Mouse (Mus musculus) olfactory bulb, adult 2 months (tissue): ENCODE data around the gene Cfi.

Source experiments
- CTCF ChIP-seq: fragments of 200-500 bp; IDR thresholded peaks from 2 replicates; pipeline ENCODE4 v1.5.1; 2012; ENCODE audit warnings: low read depth, mild to moderate bottlenecking, low read length, moderate library complexity; ENCODE audit not compliant: insufficient read depth
- POLR2A ChIP-seq: fragments of 200-500 bp; IDR thresholded peaks from 2 replicates; pipeline ENCODE4 v1.6.1; 2012; ENCODE audit warnings: mild to moderate bottlenecking, low read depth, low read length, moderate library complexity; ENCODE audit not compliant: insufficient read depth

- TF ChIP-seq CTCF (no peak), POLR2A (no peak)
Measured at GRCm38 (mm10) chr3:129793801-129794200, 41.9 kb upstream of the Cfi start.
